Mouse (Mus musculus) liver, embryonic 12.5 days (tissue): ENCODE data around the gene Ngfr. TPM values are rescaled to one million over a fixed set of nuclear protein-coding genes. Genes with fewer than 3 reads are reported as not detected.
"Not testable (repeated sequence)": the region's sequence is repeated elsewhere in the genome, so short reads cannot be mapped to it uniquely, and the experiment has no call there.

ENCODE experiments used
- ATAC-seq: fragments of 200-750 bp; cut with Nextera tagmentation; 2 replicates; pipeline ENCODE4 v1.8.0; 2017; ENCODE audit warnings: moderate number of reproducible peaks, mild to moderate bottlenecking, moderate library complexity
- H3K27ac ChIP-seq: fragments of 300-500 bp; sonication (generic); 2 replicates; pipeline ENCODE4 v1.5.1; 2016; ENCODE audit warnings: mild to moderate bottlenecking
- H3K27me3 ChIP-seq: fragments of 300-500 bp; sonication (generic); replicated peaks from 2 replicates; pipeline ENCODE4 v1.6.1; 2016; ENCODE audit warnings: mild to moderate bottlenecking, moderate library complexity
- H3K36me3 ChIP-seq: fragments of 300-500 bp; sonication (generic); 2 replicates; pipeline ENCODE4 v1.6.1; 2016; ENCODE audit warnings: mild to moderate bottlenecking, moderate library complexity
- H3K4me1 ChIP-seq: fragments of 300-500 bp; sonication (generic); 2 replicates; pipeline ENCODE4 v1.6.1; 2016
- H3K4me2 ChIP-seq: fragments of 300-500 bp; sonication (generic); 2 replicates; pipeline ENCODE4 v1.6.1; 2016; ENCODE audit warnings: mild to moderate bottlenecking, moderate library complexity
- H3K4me3 ChIP-seq: fragments of 300-500 bp; sonication (generic); 2 replicates; pipeline ENCODE4 v1.5.1; 2016; ENCODE audit warnings: mild to moderate bottlenecking, moderate library complexity
- H3K9ac ChIP-seq: fragments of 300-500 bp; sonication (generic); 2 replicates; pipeline ENCODE4 v1.6.1; 2016; ENCODE audit warnings: mild to moderate bottlenecking, moderate library complexity
- H3K9me3 ChIP-seq: fragments of 300-500 bp; sonication (generic); replicated peaks from 2 replicates; pipeline ENCODE4 v1.6.1; 2016; ENCODE audit warnings: mild to moderate bottlenecking, moderate library complexity
- WGBS: fragments of 180-500 bp; shearing (Covaris S2); methylation state at CpG from one replicate; pipeline ENCODE4 v1.1.7; 2016; ENCODE audit not compliant: insufficient replicate concordance; 5-methylcytosine and 5-hydroxymethylcytosine counted together
- polyA plus RNA-seq: library from polyadenylated mRNA; unstranded; fragments of >200 nt; fragmentation: Nextera tagmentation; extraction: Ambion mirVana; gene quantifications from 2 replicates; pipeline ENCODE4 v1.2.1, GENCODE M21; 2016

Ngfr gene
- polyA plus RNA-seq, 1 experiment from 2014 or later, result 4.8 TPM

DNA sequence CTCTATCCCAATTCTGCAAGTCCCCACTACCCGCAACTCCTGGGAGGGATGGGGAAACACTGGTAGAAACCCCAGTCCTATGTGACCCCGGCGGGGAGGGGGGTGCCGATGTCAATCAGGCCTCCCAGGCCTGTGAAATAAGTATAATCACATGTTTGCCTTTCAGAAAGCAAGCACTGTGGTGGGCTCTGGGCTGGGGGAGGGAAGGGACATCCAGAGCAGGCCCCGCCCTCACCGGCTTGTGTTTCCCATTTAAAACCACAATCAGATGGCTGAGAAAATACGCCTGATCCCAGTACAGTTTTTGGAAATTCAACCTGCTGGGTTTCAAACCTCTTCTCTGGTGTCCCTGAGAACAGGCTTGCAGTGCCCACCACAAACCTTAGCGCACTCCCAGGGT lies 27.2 kb upstream of the Ngfr start:
- no peak for ATAC-seq
- Histone ChIP-seq H3K36me3 (no peaks in the 10 kb centered on the region), H3K27me3 (peaks cover 90% of the 10 kb centered on the region), H3K9me3 (no peaks in the 10 kb centered on the region), H3K4me1 (0 out of 2 replicates have a peak, but pooled peaks cover 3% of the 10 kb centered on the region), H3K9ac (no peak overlapping the region), H3K27ac (no peak overlapping the region), H3K4me2 (no peak overlapping the region), H3K4me3 (no peak overlapping the region)
- WGBS, result 66% methylated on average over 8 of the region's 8 CpGs

DNA sequence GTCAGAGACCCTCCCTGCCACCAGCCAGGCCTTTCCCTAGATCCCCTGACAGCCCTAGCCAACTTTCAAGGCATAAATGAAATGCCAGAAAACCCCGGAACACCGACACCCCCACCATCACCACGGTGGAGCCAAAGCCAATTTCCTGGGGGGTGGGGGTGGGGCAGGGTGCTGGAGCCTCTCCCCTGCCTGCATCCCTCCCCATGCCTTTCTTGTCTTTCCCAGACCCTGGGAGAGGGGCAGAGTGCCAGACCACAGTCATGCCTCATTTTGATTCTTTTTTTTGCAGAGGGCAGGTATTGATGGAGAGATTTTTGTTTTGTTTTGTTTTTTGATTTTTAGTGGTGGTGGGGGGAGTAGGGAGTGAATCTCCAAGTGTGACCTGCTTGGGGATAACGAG lies 23.7 kb upstream of the Ngfr start:
- ATAC-seq, result no peak
- Histone ChIP-seq H3K4me2 (no peak overlapping the region), H3K27ac (no peak overlapping the region), H3K4me3 (no peak overlapping the region), H3K9me3 (no peaks in the 10 kb centered on the region), H3K4me1 (0 out of 2 replicates have a peak, but pooled peaks cover 3% of the 10 kb centered on the region), H3K9ac (no peak overlapping the region), H3K27me3 (peaks cover 77% of the 10 kb centered on the region), H3K36me3 (no peaks in the 10 kb centered on the region)
- WGBS, result 9% methylated on average over 4 of the region's 4 CpGs

DNA sequence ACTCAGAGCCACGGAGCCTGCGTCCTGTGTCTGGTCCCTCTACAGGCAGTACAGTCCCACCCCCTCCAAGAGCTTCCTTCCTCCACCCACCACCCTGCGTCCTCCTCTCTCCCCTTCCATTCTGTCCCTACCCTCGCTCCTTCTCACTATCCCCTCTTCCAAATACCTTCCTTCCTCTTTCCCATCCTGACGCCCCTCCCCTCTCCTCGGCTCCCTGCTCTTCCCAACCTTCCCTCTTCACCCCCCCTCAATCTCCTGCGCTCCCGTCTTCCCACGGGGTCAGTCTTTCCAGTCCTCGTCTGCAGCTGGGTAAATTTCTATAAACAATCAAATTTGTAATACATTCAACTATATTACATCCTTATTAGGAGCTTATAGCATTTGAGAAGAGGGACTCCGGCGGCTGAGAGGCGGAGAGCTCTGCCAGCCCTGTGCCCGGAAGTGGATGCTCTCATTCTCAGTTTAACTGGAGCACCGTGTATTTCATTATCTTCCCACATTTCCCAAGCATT lies 22.9 kb upstream of the Ngfr start:
- Histone ChIP-seq H3K9me3 (no peaks in the 10 kb centered on the region), H3K27ac (no peak overlapping the region), H3K27me3 (peaks cover 70% of the 10 kb centered on the region), H3K36me3 (no peaks in the 10 kb centered on the region), H3K4me2 (peak overlapping the region; percentile 26), H3K9ac (no peak overlapping the region), H3K4me3 (no peak overlapping the region), H3K4me1 (0 out of 2 replicates have a peak, but pooled peaks cover under 1% of the 10 kb centered on the region)
- WGBS, result 15% methylated on average over 15 of the region's 15 CpGs
- ATAC-seq, result no peak

DNA sequence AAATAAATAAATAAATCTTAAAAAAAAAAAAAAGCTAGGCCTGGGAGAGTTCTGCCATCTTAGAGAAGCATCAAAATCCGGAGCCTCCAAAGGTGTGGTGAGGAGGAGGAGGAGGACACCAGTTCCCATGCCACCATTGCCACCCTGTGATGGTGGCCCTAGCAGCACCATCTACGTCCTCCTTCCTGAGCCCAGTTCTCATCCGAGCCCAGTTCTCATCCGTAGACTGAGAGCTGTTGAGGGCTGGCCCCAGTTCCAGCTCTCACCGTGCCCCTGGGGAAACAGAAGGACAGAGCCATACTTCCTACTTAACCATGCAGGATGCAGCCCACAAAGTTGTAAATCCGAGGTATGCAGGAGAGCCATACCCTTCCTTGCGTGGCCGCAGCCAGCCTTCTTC lies 22.4 kb upstream of the Ngfr start:
- H3K27ac ChIP-seq, result no peak overlapping the region
- no peak overlapping the region for H3K9ac ChIP-seq
- WGBS, result 26% methylated on average over 8 of the region's 8 CpGs
- H3K4me2 ChIP-seq, result peak overlapping the region; percentile 26
- H3K27me3 ChIP-seq, result peaks cover 66% of the 10 kb centered on the region
- no peak for ATAC-seq
- H3K9me3 ChIP-seq, result no peaks in the 10 kb centered on the region
- no peaks in the 10 kb centered on the region for H3K4me1 ChIP-seq
- no peak overlapping the region for H3K4me3 ChIP-seq
- H3K36me3 ChIP-seq, result no peaks in the 10 kb centered on the region

DNA sequence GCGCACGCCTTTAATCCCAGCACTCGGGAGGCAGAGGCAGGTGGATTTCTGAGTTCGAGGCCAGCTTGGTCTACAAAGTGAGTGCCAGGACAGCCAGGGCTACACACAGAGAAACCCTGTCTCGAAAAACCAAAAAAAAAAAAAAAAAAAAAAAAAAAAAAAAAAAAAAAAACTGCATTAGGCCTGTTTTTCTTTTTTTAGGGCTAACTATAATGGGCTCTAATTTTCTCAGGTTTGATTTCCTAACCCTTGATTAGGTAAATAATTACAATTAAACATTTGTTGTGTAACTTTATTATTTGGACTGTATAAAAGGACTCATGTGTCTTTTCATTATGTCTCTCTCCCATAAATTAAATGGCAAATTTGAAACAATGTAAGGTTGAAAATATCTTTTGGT lies 19.8 kb upstream of the Ngfr start:
- H3K4me1 ChIP-seq, H3K9ac ChIP-seq, H3K4me3 ChIP-seq, H3K4me2 ChIP-seq, H3K27ac ChIP-seq, ATAC-seq, H3K36me3 ChIP-seq, H3K9me3 ChIP-seq: not testable (repeated sequence)
- H3K27me3 ChIP-seq, result peaks cover 43% of the 10 kb centered on the region
- 98% methylated on average over 3 of the region's 5 CpGs for WGBS

DNA sequence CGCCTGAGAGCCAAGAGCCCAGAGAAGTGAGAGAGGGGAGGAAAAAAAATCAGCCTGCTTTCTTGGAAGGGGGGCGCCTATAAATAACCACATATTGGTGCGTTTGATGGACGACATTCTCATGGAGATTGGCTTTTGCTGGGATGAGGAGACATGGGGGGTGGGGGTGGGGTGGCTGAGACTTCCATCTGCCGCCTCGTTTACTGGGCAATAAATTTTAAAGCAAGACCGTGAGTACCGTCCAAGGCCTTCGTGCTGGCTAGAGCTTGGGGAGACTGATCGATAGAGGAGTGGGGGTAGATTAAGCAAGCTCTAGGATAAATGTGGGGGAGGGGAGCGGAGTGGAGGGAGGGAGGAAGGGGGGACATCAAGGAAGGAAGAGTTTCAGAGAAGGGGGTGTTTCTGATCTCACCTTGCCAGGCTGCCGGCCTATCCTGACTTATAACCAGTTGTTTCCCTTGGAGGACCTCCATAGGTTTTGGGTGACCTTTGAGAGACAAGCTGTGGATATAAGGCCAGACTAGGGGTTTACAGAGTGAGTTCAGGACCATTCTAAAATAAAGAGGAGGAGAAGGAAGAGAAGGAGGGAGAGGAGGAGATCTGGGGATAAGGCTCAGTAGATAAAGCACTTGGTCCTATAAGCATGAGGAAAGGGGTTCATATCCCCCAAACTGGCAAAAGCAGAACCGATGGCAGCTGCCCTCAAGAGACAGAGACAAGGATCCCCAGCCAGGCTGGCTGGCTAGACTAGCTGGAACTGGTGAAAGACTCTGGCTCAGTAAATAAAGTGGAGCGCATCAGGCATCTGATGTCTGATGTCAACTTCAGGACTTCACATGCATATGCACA lies 10.9 kb upstream of the Ngfr start:
- Histone ChIP-seq H3K4me3 (no peak overlapping the region), H3K4me2 (no peak overlapping the region), H3K36me3 (no peaks in the 10 kb centered on the region), H3K9me3 (no peaks in the 10 kb centered on the region), H3K9ac (no peak overlapping the region), H3K27me3 (peaks cover 74% of the 10 kb centered on the region), H3K4me1 (peaks cover 14% of the 10 kb centered on the region), H3K27ac (no peak overlapping the region)
- WGBS, result 25% methylated on average over 14 of the region's 14 CpGs
- ATAC-seq, result no peak

DNA sequence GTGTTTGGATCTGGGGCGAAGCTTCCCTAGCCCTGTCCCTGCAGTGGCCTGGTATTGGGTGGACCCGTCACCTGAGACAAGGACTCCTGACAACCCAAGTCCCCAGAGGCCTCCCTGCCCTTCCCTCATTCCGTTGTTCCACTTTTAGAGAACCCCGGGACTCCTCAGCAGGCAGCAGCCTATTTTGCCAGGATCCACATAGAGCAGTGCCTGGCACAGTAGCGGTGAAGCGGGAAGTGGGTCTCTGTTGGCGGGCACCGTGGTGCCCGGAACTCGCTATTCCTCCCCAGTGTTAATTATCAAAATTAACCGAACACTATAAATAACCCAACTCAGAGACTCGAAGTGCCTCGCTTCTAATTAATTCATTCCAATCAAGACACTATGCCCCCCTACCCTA lies 10.2 kb upstream of the Ngfr start:
- H3K27ac ChIP-seq, result no peak overlapping the region
- H3K9me3 ChIP-seq, result no peaks in the 10 kb centered on the region
- ATAC-seq, result no peak
- no peak overlapping the region for H3K9ac ChIP-seq
- peaks cover 14% of the 10 kb centered on the region for H3K4me1 ChIP-seq
- no peak overlapping the region for H3K4me2 ChIP-seq
- 34% methylated on average over 13 of the region's 13 CpGs for WGBS
- H3K27me3 ChIP-seq, result peaks cover 81% of the 10 kb centered on the region
- no peak overlapping the region for H3K4me3 ChIP-seq
- no peaks in the 10 kb centered on the region for H3K36me3 ChIP-seq

DNA sequence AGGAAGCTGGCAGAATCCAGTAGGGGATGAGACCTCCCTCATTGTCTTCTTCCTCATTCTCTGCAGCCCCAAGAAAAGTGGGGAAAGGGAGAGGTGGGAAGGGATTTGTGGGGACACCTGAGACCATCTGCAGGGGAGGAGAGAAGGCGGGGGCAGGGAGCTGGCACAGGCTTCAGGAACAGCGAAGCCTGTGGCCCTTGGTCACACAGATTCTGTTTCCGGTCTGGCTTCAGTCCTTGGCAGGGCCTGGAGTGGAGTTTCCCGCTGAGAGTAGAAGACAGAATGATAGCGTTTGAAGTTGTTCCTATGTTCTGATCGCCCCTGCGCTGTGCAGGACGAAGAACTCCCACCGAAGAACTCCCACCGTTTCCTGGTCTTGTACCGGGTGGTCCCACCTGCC lies 9.2 kb upstream of the Ngfr start:
- peaks cover 91% of the 10 kb centered on the region for H3K27me3 ChIP-seq
- no peak overlapping the region for H3K27ac ChIP-seq
- no peaks in the 10 kb centered on the region for H3K36me3 ChIP-seq
- no peak for ATAC-seq
- no peaks in the 10 kb centered on the region for H3K9me3 ChIP-seq
- H3K9ac ChIP-seq, result no peak overlapping the region
- no peak overlapping the region for H3K4me3 ChIP-seq
- H3K4me2 ChIP-seq, result no peak overlapping the region
- 31% methylated on average over 11 of the region's 11 CpGs for WGBS
- H3K4me1 ChIP-seq, result peaks cover 14% of the 10 kb centered on the region

DNA sequence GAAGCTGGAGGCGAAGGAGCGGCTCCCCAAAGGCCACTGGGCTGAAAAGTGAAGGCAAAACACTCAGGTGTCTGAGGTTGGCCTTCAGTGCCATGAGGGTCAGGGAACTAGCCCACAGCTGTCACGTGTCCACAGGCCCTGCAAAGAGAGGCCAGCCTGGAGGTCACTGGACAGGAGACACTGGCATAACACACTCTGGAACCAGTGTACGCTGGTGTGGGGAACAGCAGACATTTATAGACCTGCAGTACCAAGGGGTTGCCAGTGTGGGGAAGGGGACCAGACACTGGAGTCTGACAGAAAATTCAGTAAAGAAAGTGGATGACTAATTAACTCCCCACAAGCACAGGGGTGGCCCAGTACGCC lies 8.6 kb upstream of the Ngfr start:
- Histone ChIP-seq H3K9ac (no peak overlapping the region), H3K4me1 (peaks cover 14% of the 10 kb centered on the region), H3K4me2 (no peak overlapping the region), H3K4me3 (no peak overlapping the region), H3K27me3 (peaks cover 97% of the 10 kb centered on the region), H3K9me3 (no peaks in the 10 kb centered on the region), H3K36me3 (no peaks in the 10 kb centered on the region), H3K27ac (no peak overlapping the region)
- no peak for ATAC-seq
- 35% methylated on average over 5 of the region's 5 CpGs for WGBS

DNA sequence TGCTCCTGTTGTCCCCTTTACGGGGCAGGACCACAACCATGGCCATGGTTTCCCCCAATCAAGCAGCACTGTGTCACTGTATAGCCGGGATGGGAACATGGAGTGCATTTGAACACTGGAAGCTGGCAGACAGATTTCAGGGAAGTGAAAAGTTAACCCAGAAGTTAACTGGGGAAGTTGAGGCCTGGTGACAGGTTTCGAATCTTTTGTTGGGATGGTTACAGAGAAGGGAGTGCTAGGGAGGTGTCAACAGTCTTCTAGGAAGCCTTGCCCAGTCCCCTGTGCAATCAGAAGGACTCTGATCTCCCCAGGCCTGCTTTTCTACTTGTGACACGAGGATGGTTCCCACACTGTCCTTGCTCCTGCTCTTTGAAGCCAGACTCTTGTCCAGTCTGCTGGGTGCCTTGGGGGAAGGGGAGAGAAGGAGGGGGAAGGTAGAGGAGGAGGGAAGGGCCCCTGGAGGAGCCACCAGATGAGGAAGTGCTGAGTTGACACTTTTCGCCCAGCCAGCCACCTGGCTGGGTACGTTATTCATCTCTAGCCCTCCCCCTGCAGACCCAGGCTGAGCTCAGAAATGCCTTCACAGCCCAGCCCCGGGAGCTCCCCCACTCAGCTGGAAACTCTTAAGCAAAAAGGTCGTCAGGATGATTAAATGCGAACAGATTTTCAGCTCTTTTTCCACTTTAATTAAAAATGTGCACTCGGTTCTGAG lies 8.1 kb upstream of the Ngfr start:
- H3K27ac ChIP-seq, result no peak overlapping the region
- WGBS, result 12% methylated on average over 10 of the region's 10 CpGs

DNA sequence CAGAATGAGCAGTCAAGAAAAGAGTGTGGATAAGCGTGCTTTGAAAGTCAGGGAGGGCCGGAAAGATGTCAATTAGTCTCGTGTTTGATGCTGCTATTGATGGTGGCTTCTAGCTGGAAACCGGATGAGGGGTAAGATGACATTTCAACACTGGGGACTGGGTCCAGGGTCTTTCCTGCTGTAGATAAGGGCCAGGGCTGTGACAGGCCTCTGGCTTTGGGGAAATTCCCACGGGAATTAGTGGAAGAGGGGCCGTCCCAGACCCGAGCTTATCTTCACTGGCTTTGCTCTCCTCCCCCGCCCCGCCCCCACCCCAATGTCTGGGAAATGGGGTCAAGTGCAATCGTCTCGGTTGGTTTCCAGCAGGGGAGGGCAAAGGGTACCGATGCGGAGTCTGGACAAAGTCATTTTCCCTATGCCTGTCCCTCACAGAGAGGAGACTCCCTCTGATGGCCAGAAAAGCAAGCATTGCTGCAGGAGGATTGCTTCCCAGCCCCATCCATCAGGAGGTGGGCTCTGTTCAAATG lies 7.2 kb upstream of the Ngfr start:
- Histone ChIP-seq H3K4me1 (peaks cover 14% of the 10 kb centered on the region), H3K36me3 (no peaks in the 10 kb centered on the region), H3K4me2 (no peak overlapping the region), H3K27ac (no peak overlapping the region), H3K9me3 (no peaks in the 10 kb centered on the region), H3K27me3 (peaks cover 99% of the 10 kb centered on the region), H3K4me3 (no peak overlapping the region), H3K9ac (no peak overlapping the region)
- WGBS, result 10% methylated on average over 13 of the region's 13 CpGs
- no peak for ATAC-seq

More for the DNA sequence above, 8.1 kb upstream of the Ngfr start:
- Histone ChIP-seq H3K9ac (no peak overlapping the region), H3K4me3 (no peak overlapping the region), H3K27me3 (peaks cover 99% of the 10 kb centered on the region), H3K9me3 (no peaks in the 10 kb centered on the region), H3K4me1 (peaks cover 14% of the 10 kb centered on the region), H3K36me3 (no peaks in the 10 kb centered on the region), H3K4me2 (no peak overlapping the region)
- ATAC-seq, result no peak

DNA sequence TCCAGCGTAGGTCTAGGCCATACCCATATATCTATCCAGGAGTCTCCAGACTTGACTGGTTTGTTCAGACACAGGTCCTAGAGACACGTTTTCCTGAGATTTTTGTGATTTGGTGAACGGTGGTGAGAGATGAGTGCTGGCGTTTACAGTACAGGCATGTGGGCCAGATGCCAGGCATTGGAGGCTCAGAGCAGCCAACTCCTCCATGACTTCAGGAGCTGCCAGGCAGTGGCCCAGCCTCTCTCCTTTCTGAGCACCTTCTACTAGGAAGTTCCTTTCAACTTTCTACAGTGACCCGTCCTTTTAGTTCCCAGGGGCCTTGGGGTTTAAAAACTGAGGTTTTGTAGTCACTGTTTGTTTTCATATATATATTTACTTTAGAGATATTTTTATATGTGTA lies 6.0 kb upstream of the Ngfr start:
- Histone ChIP-seq H3K9me3 (no peaks in the 10 kb centered on the region), H3K4me1 (peaks cover 14% of the 10 kb centered on the region), H3K27me3 (peaks cover 99% of the 10 kb centered on the region), H3K4me3 (no peak overlapping the region), H3K4me2 (no peak overlapping the region), H3K27ac (no peak overlapping the region), H3K36me3 (no peaks in the 10 kb centered on the region), H3K9ac (no peak overlapping the region)
- no peak for ATAC-seq
- WGBS, result 50% methylated on average over 5 of the region's 5 CpGs
